Mouse (Mus musculus) yolk sac, embryonic 10.5 days (tissue): ENCODE data around the gene Hist1h2ad.
A peak's percentile ranks its signal among the peaks of the same experiment; 100 is the strongest.
"Not testable (repeated sequence)": the region's sequence is repeated elsewhere in the genome, so short reads cannot be mapped to it uniquely, and the experiment has no call there.

ENCODE experiments used
- DNase-seq: peaks from one replicate; pipeline ENCODE4 v3.0.0-alpha.2; 2017; ENCODE audit warnings: low spot score

Gene Hist1h2ad

GRCm38 (mm10) chr13:23573898-23574524 is at the start of gene Hist1h2ad, which contains the start of gene Hist1h2bf:
Gene Hist1h2ad, plus strand, starts transcription at chr13:23574381.
Gene Hist1h2bf, minus strand, starts transcription at chr13:23574196.
- DNase-seq: peak; percentile 96

DNA sequence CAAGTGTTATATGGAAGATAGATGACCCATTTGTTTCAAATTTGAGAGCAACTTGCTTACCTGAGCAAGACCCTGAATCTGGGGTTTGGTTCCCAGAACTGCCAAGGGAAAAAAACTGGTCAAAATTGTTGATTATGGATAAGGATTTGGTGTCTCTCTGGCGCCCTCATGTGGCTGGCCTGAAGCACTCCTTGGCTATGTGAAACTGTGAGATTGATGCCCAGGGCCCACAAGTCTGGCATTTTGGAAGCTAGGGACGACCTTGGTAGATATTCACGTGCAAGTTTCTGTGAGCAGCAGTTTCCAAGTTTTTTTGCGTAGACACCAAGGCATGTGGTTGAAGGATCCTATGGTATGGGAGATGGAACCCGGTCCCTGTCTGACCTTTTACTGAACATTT is 49.5 kb upstream of the Hist1h2ad start:
- peak; percentile 76 for DNase-seq

- no peak for DNase-seq
Measured at GRCm38 (mm10) chr13:23525901-23526300, 48.3 kb upstream of the Hist1h2ad start.

DNA sequence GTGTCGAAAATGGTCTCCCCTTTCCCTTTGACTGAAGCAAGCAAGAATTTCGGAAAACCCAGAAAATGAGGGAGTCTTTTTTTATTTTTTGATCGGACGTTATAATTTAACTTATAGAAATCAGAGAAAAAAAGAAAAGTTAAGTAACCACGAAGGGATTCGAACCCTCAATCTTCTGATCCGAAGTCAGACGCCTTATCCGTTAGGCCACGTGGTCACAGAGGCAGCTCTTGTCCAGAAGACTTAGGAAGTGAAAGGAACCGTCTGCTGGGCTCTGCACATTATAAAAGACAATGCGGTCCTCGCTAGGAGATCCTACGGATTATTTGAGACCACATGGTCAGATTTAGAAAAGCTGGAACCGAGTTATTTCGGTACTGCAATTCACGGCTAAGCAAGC is 47.9 kb upstream of the Hist1h2ad start:
- peak; percentile 88 for DNase-seq

GRCm38 (mm10) chr13:23529005-23529404 is 45.2 kb upstream of the Hist1h2ad start:
- DNase-seq: no peak

- DNase-seq: no peak
Measured at GRCm38 (mm10) chr13:23529480-23530165, 44.6 kb upstream of the Hist1h2ad start.

- peak; percentile 82 for DNase-seq
Measured at GRCm38 (mm10) chr13:23530181-23530900, 43.8 kb upstream of the Hist1h2ad start.

DNA sequence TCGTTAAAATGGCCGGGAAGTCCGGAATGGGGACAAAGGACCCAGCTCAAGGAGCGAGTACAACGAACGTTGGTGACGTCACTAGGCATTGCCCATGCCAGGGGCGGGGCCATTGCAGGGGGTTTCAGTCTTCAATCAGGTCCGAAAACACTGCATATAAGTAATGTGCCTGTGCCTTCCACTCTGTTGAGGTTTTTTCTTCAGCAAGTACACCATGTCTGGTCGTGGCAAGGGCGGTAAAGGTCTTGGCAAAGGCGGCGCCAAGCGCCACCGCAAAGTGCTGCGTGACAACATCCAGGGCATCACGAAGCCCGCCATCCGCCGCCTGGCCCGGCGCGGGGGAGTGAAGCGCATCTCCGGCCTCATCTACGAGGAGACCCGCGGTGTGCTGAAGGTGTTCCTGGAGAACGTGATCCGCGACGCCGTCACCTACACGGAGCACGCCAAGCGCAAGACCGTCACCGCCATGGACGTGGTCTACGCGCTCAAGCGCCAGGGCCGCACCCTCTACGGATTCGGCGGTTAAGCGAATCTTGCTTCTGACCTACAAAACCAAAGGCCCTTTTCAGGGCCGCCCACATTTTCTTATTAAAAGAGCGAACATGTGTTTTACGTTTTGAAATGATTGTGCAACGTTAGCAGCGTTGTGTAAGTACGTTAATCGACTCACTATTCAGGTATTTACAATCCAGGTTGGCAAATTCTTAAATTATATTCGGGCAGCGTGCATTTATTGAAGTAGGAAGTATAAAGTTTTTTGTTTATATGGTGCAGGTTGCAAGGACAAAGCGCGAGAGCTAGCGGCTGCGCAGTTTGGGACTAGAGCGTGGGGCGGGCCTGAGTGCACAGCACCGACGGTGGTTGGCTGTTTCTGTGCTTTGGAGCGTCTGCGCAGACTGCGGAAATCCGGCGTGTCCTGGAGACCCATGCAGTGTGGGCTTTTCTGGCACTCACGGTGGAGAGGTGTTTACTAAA is 43.0 kb upstream of the Hist1h2ad start, which contains the start of gene Hist1h4h:
Gene Hist1h4h (plus strand): TSS at position 150 of the 975 bp plus-strand sequence.
- peak; percentile 98 for DNase-seq

DNA sequence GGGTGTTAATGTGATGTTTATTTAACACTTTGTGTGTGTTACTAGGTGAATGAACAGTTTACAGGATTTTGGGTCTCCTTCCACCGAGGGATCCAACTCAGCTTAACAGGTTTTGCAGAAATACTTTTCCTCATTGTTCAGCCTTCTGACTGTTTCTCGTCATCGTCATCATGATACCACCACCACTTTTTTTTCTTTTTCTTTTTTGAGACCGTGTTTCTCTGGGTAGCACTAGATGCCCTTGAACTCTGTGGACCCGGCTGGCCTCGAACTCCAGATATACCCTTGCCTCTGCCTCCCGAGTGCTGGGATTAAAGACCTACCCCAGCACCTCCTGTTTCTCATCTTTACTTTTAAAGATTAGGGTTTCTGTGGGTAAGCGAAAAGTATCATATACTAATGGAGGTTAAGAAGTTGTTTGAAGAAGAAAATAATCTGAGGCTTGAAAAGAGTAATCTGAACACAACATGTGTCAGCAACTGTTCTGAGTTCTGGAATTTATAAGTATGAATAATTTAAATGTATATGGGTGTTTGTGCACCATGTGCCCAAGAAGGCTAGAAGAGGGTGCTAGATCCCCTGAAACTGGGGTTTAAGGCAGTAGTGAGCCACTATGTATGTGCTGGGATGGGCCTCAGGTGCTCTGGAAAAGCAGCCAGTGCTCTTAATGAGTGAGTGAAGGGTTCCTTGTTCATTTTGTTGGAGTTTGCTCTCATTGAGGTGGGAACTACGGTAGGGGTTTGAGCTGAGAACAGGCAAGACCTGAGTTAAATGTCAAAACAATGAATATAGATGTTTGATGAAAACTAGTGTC is 41.7 kb upstream of the Hist1h2ad start:
- DNase-seq: peak; percentile 53

DNA sequence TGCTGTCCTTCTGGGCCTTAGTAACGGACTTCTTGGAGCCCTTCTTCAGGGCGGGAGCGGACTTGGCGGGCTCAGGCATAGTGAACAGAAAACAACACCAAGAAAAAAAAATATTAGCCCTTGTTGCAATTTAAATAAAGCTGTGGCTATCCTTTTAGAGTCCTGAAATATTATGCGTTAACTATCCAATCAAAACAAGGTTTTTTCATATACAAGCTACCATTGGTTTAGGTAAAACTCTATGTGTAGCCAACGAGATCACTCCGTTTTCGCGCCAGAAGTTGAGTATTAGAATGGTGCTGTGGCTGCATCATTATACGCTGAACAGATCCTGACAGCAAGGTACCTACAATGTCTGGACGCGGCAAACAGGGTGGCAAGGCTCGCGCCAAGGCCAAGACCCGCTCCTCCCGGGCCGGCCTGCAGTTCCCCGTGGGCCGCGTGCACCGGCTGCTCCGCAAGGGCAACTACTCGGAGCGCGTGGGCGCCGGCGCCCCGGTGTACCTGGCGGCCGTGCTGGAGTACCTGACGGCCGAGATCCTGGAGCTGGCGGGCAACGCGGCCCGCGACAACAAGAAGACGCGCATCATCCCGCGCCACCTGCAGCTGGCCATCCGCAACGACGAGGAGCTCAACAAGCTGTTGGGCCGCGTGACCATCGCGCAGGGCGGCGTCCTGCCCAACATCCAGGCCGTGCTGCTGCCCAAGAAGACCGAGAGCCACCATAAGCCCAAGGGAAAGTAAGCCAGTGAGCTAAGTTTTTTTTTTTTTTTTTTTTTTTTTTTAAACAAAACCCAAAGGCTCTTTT is 40.4 kb upstream of the Hist1h2ad start, which contains the start of gene Hist1h2af:
Gene Hist1h2af (plus strand): TSS at position 347 of the 808 bp plus-strand sequence.
- DNase-seq: peak; percentile 89

DNA sequence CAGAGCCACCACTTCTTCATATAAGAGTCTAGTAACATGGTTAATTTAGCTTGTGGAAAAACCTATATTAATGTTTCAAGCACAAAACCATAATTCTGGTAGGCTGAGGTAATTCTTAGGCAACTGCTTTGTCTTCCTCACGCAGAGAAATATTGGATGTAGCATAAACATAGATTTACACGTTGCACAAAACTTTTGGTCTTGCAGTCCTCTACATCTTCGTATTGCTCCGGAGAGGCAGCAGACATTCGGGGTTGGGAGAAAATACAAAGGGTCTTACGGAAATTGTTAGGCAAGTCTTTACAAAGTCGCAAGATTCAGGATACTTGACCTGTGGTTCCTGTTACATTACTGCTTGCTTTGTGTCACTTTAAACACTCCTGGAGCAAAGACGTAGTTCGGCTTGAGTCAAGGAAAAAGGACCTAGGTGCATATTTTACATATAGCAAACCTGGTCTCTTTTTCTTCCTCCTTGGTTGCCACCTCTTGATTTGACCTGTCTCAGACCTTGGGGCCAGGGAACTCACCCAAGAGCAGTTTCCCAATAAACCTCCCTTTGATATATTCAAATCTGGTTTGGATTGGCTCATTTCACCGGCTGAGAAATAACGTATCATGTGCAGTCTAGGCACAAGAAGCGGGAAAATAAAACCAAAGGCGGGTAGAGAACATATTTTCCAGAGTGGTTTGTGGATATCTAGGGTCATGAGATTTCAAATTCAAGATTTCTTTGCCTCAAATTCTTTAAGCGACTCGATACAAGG is 39.6 kb upstream of the Hist1h2ad start:
- no peak for DNase-seq

GRCm38 (mm10) chr13:23535137-23536075 is 38.8 kb upstream of the Hist1h2ad start, which contains the start of gene Hist1h3g:
Gene Hist1h3g, plus strand, starts transcription at chr13:23535422.
- peak; percentile 97 for DNase-seq

- peak; percentile 50 for DNase-seq
Measured at GRCm38 (mm10) chr13:23536076-23536822, 37.9 kb upstream of the Hist1h2ad start.

- DNase-seq: no peak
Measured at GRCm38 (mm10) chr13:23537006-23537710, 37.0 kb upstream of the Hist1h2ad start.

DNA sequence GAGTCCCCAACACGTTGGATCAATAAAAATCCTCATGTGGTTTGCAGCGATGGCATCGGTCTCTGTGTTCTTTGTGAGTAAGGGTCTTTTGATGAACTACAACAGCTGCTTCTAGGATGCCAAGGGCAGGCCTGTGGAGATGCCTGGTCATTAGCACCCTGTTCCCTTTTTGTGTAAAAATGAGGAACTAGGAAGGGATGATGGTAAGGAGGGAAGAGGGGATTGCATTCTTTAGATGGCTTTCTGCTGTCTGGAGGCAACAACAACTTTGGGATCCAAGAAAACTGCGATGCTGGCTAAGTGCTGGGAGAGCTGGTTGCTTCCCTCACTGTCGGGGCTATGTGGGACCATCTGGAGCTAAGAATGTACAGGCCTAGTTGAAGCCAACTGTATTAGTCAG is 35.9 kb upstream of the Hist1h2ad start:
- DNase-seq: no peak

- not testable (repeated sequence) for DNase-seq
Measured at GRCm38 (mm10) chr13:23539821-23540220, 34.4 kb upstream of the Hist1h2ad start.
